Mouse (Mus musculus) neural tube, embryonic 11.5 days (tissue): Measurements from ENCODE around the gene 9130019O22Rik. TPM values are rescaled to one million over a fixed set of nuclear protein-coding genes. Genes with fewer than 3 reads are reported as not detected.

Experiments
- ATAC-seq: fragments of 200-750 bp; cut with Nextera tagmentation; 2 replicates; pipeline ENCODE4 v1.8.0; 2017; ENCODE audit warnings: moderate number of reproducible peaks, mild to moderate bottlenecking, moderate TSS enrichment, moderate library complexity; ENCODE audit not compliant: insufficient read depth, low FRiP score, low TSS enrichment
- DNase-seq: peaks from one replicate; pipeline ENCODE4 v3.0.0-alpha.2; 2015; ENCODE audit warnings: low spot score
- H3K27ac ChIP-seq: fragments of 300-500 bp; sonication (generic); 2 replicates; pipeline ENCODE4 v1.5.1; 2014; ENCODE audit warnings: low read depth, mild to moderate bottlenecking, low read length
- H3K27me3 ChIP-seq: fragments of 300-500 bp; sonication (generic); 2 replicates; pipeline ENCODE4 v1.6.1; 2014; ENCODE audit warnings: mild to moderate bottlenecking, low read length, mixed read lengths; ENCODE audit not compliant: control insufficient read depth, insufficient read depth
- H3K36me3 ChIP-seq: fragments of 300-500 bp; sonication (generic); 2 replicates; pipeline ENCODE4 v1.6.1; 2014; ENCODE audit warnings: mild to moderate bottlenecking, low read length, moderate library complexity, mixed read lengths; ENCODE audit not compliant: control insufficient read depth, insufficient read depth
- H3K4me1 ChIP-seq: fragments of 300-500 bp; sonication (generic); 2 replicates; pipeline ENCODE4 v1.6.1; 2014; ENCODE audit warnings: low read length, mixed read lengths; ENCODE audit not compliant: control insufficient read depth, insufficient read depth
- H3K4me2 ChIP-seq: fragments of 300-500 bp; sonication (generic); 2 replicates; pipeline ENCODE4 v1.6.1; 2014; ENCODE audit warnings: low read depth, mild to moderate bottlenecking, moderate library complexity
- H3K4me3 ChIP-seq: fragments of 300-500 bp; sonication (generic); 2 replicates; pipeline ENCODE4 v1.5.1; 2014; ENCODE audit warnings: low read depth, low read length
- H3K9ac ChIP-seq: fragments of 300-500 bp; sonication (generic); 2 replicates; pipeline ENCODE4 v1.6.1; 2014; ENCODE audit warnings: mild to moderate bottlenecking, low read length
- H3K9me3 ChIP-seq: fragments of 300-500 bp; sonication (generic); 2 replicates; pipeline ENCODE4 v1.6.1; 2016; ENCODE audit warnings: low read length; ENCODE audit not compliant: control insufficient read depth
- WGBS: fragments of 180-500 bp; shearing (Covaris S2); extraction: QIAGEN DNeasy Blood & Tissue Kit; methylation state at CpG from one replicate; pipeline ENCODE4 v1.1.7; 2014; 5-methylcytosine and 5-hydroxymethylcytosine counted together
- polyA plus RNA-seq: library from polyadenylated mRNA; unstranded; fragments of >200 nt; fragmentation: Nextera tagmentation; extraction: Ambion mirVana; gene quantifications from 2 replicates; pipeline ENCODE4 v1.2.1, GENCODE M21; 2014

The 9130019O22Rik gene
- polyA plus RNA-seq: 6.5 and 8.9 TPM in 2 replicates

GRCm38 (mm10) chr7:127386641-127387392, at the start of gene 9130019O22Rik:
TSS of gene 9130019O22Rik (minus strand) at chr7:127387166.
- Histone ChIP-seq H3K27ac (no peak within 1 kb of the TSS), H3K9me3 (no peaks in the 10 kb centered on the region), H3K27me3 (no peaks in the 10 kb centered on the region), H3K4me3 (peak within 1 kb of the TSS; percentile 53), H3K36me3 (0 out of 2 replicates have a peak, but pooled peaks cover 2% of the 10 kb centered on the region), H3K9ac (peak within 1 kb of the TSS; percentile 65), H3K4me2 (peak within 1 kb of the TSS; percentile 61), H3K4me1 (no peaks in the 10 kb centered on the region)
- ATAC-seq: peak; percentile 83
- WGBS: 12% methylated on average over 33 of the region's 38 CpGs
- peak; percentile 79 for DNase-seq

- Histone ChIP-seq H3K4me3 (no peak overlapping the region), H3K9ac (no peak overlapping the region), H3K36me3 (no peaks in the 10 kb centered on the region), H3K27me3 (no peaks in the 10 kb centered on the region), H3K4me1 (no peaks in the 10 kb centered on the region), H3K9me3 (peaks cover 6% of the 10 kb centered on the region; the same call in 1 of the 2 replicates), H3K27ac (no peak overlapping the region), H3K4me2 (no peak overlapping the region)
- DNase-seq (no peak), ATAC-seq (no peak)
- 92% methylated on average over 4 of the region's 4 CpGs for WGBS
Observed at GRCm38 (mm10) chr7:127435206-127435605, 48.2 kb upstream of the 9130019O22Rik start.

- Histone ChIP-seq H3K4me1 (peaks cover under 1% of the 10 kb centered on the region; the same call in 1 of the 2 replicates), H3K36me3 (no peaks in the 10 kb centered on the region), H3K27ac (no peak overlapping the region), H3K9me3 (no peaks in the 10 kb centered on the region), H3K4me3 (no peak overlapping the region), H3K27me3 (no peaks in the 10 kb centered on the region), H3K9ac (no peak overlapping the region), H3K4me2 (no peak overlapping the region)
- DNase-seq: no peak
- WGBS: 77% methylated on average over 3 of the region's 3 CpGs
- ATAC-seq: no peak
Observed at GRCm38 (mm10) chr7:127426354-127426753, 39.4 kb upstream of the 9130019O22Rik start.

GRCm38 (mm10) chr7:127425911-127426310, 38.9 kb upstream of the 9130019O22Rik start:
- H3K4me2 ChIP-seq: no peak overlapping the region
- peaks cover 5% of the 10 kb centered on the region; the same call in 1 of the 2 replicates for H3K4me1 ChIP-seq
- H3K9me3 ChIP-seq: no peaks in the 10 kb centered on the region
- 90% methylated on average over 2 of the region's 2 CpGs for WGBS
- H3K27me3 ChIP-seq: no peaks in the 10 kb centered on the region
- ATAC-seq (no peak), DNase-seq (no peak)
- no peak overlapping the region for H3K27ac ChIP-seq
- H3K36me3 ChIP-seq: no peaks in the 10 kb centered on the region
- no peak overlapping the region for H3K9ac ChIP-seq
- no peak overlapping the region for H3K4me3 ChIP-seq

GRCm38 (mm10) chr7:127425291-127425690, 38.3 kb upstream of the 9130019O22Rik start:
- Histone ChIP-seq H3K4me2 (no peak overlapping the region), H3K9me3 (no peaks in the 10 kb centered on the region), H3K36me3 (no peaks in the 10 kb centered on the region), H3K4me1 (peaks cover 6% of the 10 kb centered on the region; the same call in 1 of the 2 replicates), H3K9ac (no peak overlapping the region), H3K4me3 (no peak overlapping the region), H3K27ac (no peak overlapping the region), H3K27me3 (no peaks in the 10 kb centered on the region)
- 88% methylated on average over 3 of the region's 3 CpGs for WGBS
- DNase-seq: no peak
- ATAC-seq: no peak

- Histone ChIP-seq H3K9me3 (no peaks in the 10 kb centered on the region), H3K4me2 (peak overlapping the region; percentile 95), H3K36me3 (no peaks in the 10 kb centered on the region), H3K9ac (peak overlapping the region; percentile 28; the same call in 1 of the 2 replicates), H3K4me1 (peaks cover 6% of the 10 kb centered on the region; the same call in 1 of the 2 replicates), H3K4me3 (peak overlapping the region; percentile 79), H3K27ac (no peak overlapping the region), H3K27me3 (no peaks in the 10 kb centered on the region)
- 2% methylated on average over 15 of the region's 15 CpGs for WGBS
- DNase-seq (no peak), ATAC-seq (no peak)
Observed at GRCm38 (mm10) chr7:127422247-127422646, 35.3 kb upstream of the 9130019O22Rik start.

GRCm38 (mm10) chr7:127421388-127422191, 34.6 kb upstream of the 9130019O22Rik start, which contains the start of gene Zfp688:
TSS of gene Zfp688 (minus strand) at chr7:127422068.
- ATAC-seq: peak; percentile 93
- H3K9me3 ChIP-seq: no peaks in the 10 kb centered on the region
- DNase-seq: peak; percentile 92
- H3K27ac ChIP-seq: 0 out of 2 replicates have a peak within 1 kb of the TSS, but pooled peaks have one; percentile 42
- peak within 1 kb of the TSS; percentile 95 for H3K4me2 ChIP-seq
- no peaks in the 10 kb centered on the region for H3K36me3 ChIP-seq
- H3K9ac ChIP-seq: peak within 1 kb of the TSS; percentile 89
- WGBS: under 1% methylated on average over 48 of the region's 48 CpGs
- H3K4me3 ChIP-seq: peak within 1 kb of the TSS; percentile 79
- H3K4me1 ChIP-seq: peaks cover 6% of the 10 kb centered on the region; the same call in 1 of the 2 replicates
- H3K27me3 ChIP-seq: no peaks in the 10 kb centered on the region

GRCm38 (mm10) chr7:127411418-127411817, 24.5 kb upstream of the 9130019O22Rik start:
- Histone ChIP-seq H3K4me2 (no peak overlapping the region), H3K36me3 (no peaks in the 10 kb centered on the region), H3K9me3 (no peaks in the 10 kb centered on the region), H3K27ac (no peak overlapping the region), H3K4me1 (no peaks in the 10 kb centered on the region), H3K4me3 (no peak overlapping the region), H3K9ac (no peak overlapping the region), H3K27me3 (no peaks in the 10 kb centered on the region)
- DNase-seq (no peak), ATAC-seq (no peak)
- 72% methylated on average over 2 of the region's 2 CpGs for WGBS
